Mouse (Mus musculus) heart, postnatal 36 days (tissue): ENCODE measurements around the gene Opn3. TPM values are rescaled to one million over a fixed set of nuclear protein-coding genes. Genes with fewer than 3 reads are reported as not detected.

ENCODE experiments used
- total RNA-seq, 2 experiments: library from RNA; stranded (reverse); gene quantifications; 2 replicates each; pipeline ENCODE4 v1.2.3; 2021

The Opn3 gene
- total RNA-seq, 2 experiments from 2014 or later, result 7.2 to 9.9 TPM

Other genes with a start within 250 kb of the Opn3 start
- 1 to 10 TPM; 1.4 to 1.7 TPM for gene Rgs7, start 200.3 kb downstream of the Opn3 start, total RNA-seq
- gene Kmo, start 72.4 kb downstream of the Opn3 start, total RNA-seq, result under 1 TPM; 0.44 to 0.51 TPM
- 100 to 1,000 TPM; 598 to 639 TPM for gene Fh1, start 67.1 kb downstream of the Opn3 start, total RNA-seq
- gene Chml, start 125 bp upstream of the Opn3 start, total RNA-seq, result 10 to 100 TPM; 10.1 to 10.6 TPM
- gene Wdr64, start 5.8 kb upstream of the Opn3 start, total RNA-seq, result not detected
- under 1 TPM; 0.11 to 0.53 TPM for gene Exo1, start 187.8 kb upstream of the Opn3 start, total RNA-seq
- not detected for gene Gm38100, start 227.6 kb upstream of the Opn3 start, total RNA-seq